Mouse (Mus musculus): ENCODE measurements around the gene Fam110a. TPM values are rescaled to one million over a fixed set of nuclear protein-coding genes. Genes with fewer than 3 reads are reported as not detected.

Gene Fam110a
- polyA plus RNA-seq, 1 experiment from 2014 or later = 52.1 TPM

DNA sequence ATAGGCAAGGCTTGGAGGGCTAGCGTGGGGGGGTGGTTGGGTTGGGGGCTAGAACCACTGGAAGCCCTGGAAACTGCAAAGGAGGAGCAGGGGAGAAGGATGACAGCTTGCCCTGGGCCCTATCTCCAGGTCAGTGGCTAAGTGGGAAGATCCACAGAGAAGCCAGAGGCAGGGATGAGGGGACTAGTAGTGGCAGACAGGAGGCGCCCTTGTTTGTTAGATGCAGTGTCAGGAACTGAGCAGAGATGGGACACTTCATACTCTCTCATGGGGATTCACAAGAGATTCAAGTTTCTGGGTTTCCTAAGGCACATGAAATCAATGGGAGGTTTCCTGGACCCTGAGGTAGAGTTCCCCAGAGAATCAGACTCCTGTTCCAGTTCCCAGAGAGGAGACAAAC is 38.8 kb downstream of the Fam110a start:
- ATAC-seq (ENCODE audit: low read depth) = no peak
- WGBS = 41% methylated on average over 2 of the region's 2 CpGs
- no peak overlapping the region for H3K4me2 ChIP-seq

DNA sequence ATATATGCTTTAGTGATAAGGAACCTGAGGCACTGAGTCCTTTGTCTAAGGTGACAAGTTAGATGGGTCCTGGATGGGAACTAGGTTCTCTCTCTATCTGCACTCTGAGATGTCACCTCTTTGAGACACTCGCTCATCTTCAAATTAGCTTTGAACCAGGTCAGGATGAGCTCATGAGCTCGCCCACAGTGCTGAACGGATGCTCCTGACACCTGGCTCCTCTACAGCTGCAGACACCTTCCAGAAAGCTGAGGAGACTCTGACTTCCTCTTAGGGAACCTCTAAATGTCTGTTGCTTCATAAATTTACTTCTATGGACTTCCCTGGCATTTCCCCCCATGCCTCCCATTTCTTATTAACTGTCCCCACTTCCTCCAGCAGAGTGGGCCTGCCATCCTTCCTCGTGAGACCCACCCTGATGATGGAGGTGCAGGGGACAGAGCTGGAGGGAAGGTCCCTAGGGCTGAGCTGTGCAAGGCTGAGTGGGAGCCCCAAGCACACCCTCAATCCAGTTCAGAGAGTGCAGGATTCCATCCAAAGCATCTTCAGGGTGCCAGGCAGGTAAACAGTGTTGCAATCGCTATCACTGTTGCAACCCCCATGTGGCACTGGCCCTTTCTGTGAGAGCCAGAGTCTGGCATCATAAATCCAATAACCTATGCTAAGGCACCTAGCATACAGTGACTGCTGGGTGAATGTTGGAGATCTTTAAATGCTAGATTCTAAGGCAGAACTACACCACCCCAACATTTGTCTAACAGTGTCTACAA is 40.2 kb downstream of the Fam110a start:
- 78% methylated on average over 5 of the region's 5 CpGs for WGBS
- Histone ChIP-seq H3K9ac (no peak overlapping the region), H3K4me1 (replicated peaks) (peaks cover 12% of the 10 kb centered on the region), H3K36me3 (no peaks in the 10 kb centered on the region), H3K27me3 (no peaks in the 10 kb centered on the region), H3K9me3 (no peaks in the 10 kb centered on the region), H3K4me2 (no peak overlapping the region), H3K27ac (replicated peaks) (no peak overlapping the region), H3K4me3 (no peak overlapping the region)
- ATAC-seq (ENCODE audit: low read depth) = no peak

More for the DNA sequence above, 38.8 kb downstream of the Fam110a start:
- Histone ChIP-seq H3K4me1 (replicated peaks) (peaks cover 12% of the 10 kb centered on the region), H3K9ac (no peak overlapping the region), H3K27ac (replicated peaks) (no peak overlapping the region), H3K27me3 (no peaks in the 10 kb centered on the region), H3K4me3 (no peak overlapping the region), H3K9me3 (no peaks in the 10 kb centered on the region), H3K36me3 (no peaks in the 10 kb centered on the region)

DNA sequence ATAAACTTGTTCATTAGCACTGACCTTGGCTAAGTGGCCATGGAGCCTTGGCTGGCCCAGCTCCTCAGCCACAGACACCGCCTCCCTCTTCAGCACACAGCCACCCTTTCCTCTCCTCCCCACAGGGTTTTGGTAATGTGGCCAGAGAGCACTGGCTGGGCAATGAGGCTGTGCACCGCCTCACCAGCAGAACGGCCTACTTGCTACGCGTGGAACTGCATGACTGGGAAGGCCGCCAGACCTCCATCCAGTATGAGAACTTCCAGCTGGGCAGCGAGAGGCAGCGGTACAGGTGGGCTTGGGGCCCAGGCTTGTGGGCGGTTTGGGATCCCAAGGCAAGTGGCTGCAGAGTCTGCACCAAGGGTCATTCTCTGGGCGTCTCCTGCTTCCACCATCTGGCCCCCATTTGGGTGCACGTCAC is 41.2 kb downstream of the Fam110a start:
- 60% methylated on average over 11 of the region's 11 CpGs for WGBS
- no peaks in the 10 kb centered on the region for H3K9me3 ChIP-seq
- no peak overlapping the region for H3K9ac ChIP-seq
- H3K4me1 ChIP-seq (replicated peaks) = peaks cover 12% of the 10 kb centered on the region
- H3K4me3 ChIP-seq = no peak overlapping the region
- no peaks in the 10 kb centered on the region for H3K36me3 ChIP-seq
- ATAC-seq (ENCODE audit: low read depth) = no peak
- H3K4me2 ChIP-seq = no peak overlapping the region
- no peak overlapping the region for H3K27ac ChIP-seq (replicated peaks)
- H3K27me3 ChIP-seq = no peaks in the 10 kb centered on the region

GRCm38 (mm10) chr2:151937893-151938292 is 42.1 kb downstream of the Fam110a start:
- no peak overlapping the region for H3K4me2 ChIP-seq
- no peaks in the 10 kb centered on the region for H3K36me3 ChIP-seq
- no peak overlapping the region for H3K9ac ChIP-seq
- no peak overlapping the region for H3K4me3 ChIP-seq
- H3K9me3 ChIP-seq = no peaks in the 10 kb centered on the region
- ATAC-seq (ENCODE audit: low read depth) = no peak
- H3K27ac ChIP-seq (replicated peaks) = peak overlapping the region; percentile 33; the same call in 1 of the 2 replicates
- H3K4me1 ChIP-seq (replicated peaks) = peaks cover 12% of the 10 kb centered on the region
- 40% methylated on average over 3 of the region's 3 CpGs for WGBS
- no peaks in the 10 kb centered on the region for H3K27me3 ChIP-seq

GRCm38 (mm10) chr2:151930389-151931074 is 49.5 kb downstream of the Fam110a start:
- no peak overlapping the region for H3K4me2 ChIP-seq
- H3K27ac ChIP-seq (replicated peaks) = no peak overlapping the region
- no peak overlapping the region for H3K9ac ChIP-seq
- H3K36me3 ChIP-seq = no peaks in the 10 kb centered on the region
- no peak overlapping the region for H3K4me3 ChIP-seq
- H3K27me3 ChIP-seq = no peaks in the 10 kb centered on the region
- H3K9me3 ChIP-seq = no peaks in the 10 kb centered on the region
- peak; percentile 59; the same call in 1 of the 2 replicates for ATAC-seq (ENCODE audit: low read depth)
- H3K4me1 ChIP-seq (replicated peaks) = no peaks in the 10 kb centered on the region
- WGBS = 32% methylated on average over 7 of the region's 7 CpGs

GRCm38 (mm10) chr2:151927103-151927502 is 52.9 kb downstream of the Fam110a start:
- Histone ChIP-seq H3K4me2 (no peak overlapping the region), H3K27me3 (no peaks in the 10 kb centered on the region), H3K27ac (replicated peaks) (no peak overlapping the region), H3K9ac (no peak overlapping the region), H3K4me1 (replicated peaks) (no peaks in the 10 kb centered on the region), H3K4me3 (no peak overlapping the region), H3K9me3 (no peaks in the 10 kb centered on the region), H3K36me3 (no peaks in the 10 kb centered on the region)
- 95% methylated on average over 11 of the region's 11 CpGs for WGBS
- no peak for ATAC-seq (ENCODE audit: low read depth)

- WGBS = 71% methylated on average over 4 of the region's 4 CpGs
- peak; percentile 14; the same call in 1 of the 2 replicates for ATAC-seq (ENCODE audit: low read depth)
Measured at GRCm38 (mm10) chr2:151925715-151926114, 54.3 kb downstream of the Fam110a start.

DNA sequence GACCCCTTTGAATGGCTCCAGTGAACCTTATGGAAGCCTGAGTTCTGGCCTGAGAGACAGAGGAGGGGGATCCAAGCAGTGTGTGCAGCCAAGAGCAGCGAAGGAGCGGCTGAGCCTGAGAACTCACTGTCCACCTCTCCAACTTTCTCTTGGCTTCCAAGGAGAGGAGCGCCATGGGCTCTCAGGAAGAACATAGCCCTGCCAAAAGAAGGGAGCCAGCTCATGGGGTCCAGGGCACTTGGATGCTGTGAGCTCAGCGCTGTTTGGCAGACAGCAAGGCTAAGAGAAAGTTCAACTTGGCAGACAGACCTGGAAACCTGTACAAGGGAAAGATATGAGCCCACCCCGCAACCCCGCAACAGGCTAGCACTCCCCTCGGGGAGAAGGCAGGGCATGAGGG is 55.7 kb downstream of the Fam110a start:
- 82% methylated on average over 7 of the region's 7 CpGs for WGBS

More at GRCm38 (mm10) chr2:151925715-151926114, 54.3 kb downstream of the Fam110a start:
- Histone ChIP-seq H3K4me2 (no peak overlapping the region), H3K36me3 (no peaks in the 10 kb centered on the region), H3K4me3 (no peak overlapping the region), H3K4me1 (replicated peaks) (no peaks in the 10 kb centered on the region), H3K9me3 (no peaks in the 10 kb centered on the region), H3K9ac (no peak overlapping the region), H3K27ac (replicated peaks) (0 out of 2 replicates have a peak overlapping the region, but pooled peaks have one; percentile 28), H3K27me3 (no peaks in the 10 kb centered on the region)

DNA sequence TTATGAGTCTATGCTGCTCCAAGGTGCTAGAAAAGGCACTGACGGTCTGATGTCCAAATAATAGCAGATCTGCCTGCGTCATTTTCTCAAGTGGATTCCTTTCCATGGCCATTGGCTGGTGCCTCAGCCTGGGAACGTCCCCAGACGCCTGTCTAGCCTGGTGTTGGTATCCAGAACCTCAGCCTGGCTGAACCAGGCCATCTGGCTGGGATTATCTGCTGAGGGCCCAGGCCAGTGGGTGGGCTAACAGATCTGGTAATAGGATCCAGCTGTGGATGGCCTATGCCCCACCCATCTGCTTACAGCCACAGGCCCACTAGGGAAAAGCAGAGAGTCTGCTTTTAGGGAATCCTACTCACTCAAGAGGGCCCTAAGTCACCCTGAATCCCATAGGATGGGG is 58.4 kb downstream of the Fam110a start:
- Histone ChIP-seq H3K36me3 (no peaks in the 10 kb centered on the region), H3K9ac (no peak overlapping the region), H3K4me2 (no peak overlapping the region), H3K4me3 (no peak overlapping the region), H3K27ac (replicated peaks) (no peak overlapping the region), H3K9me3 (no peaks in the 10 kb centered on the region), H3K4me1 (replicated peaks) (peaks cover 2% of the 10 kb centered on the region), H3K27me3 (no peaks in the 10 kb centered on the region)
- ATAC-seq (ENCODE audit: low read depth) = no peak
- 65% methylated on average over 4 of the region's 4 CpGs for WGBS

More for the DNA sequence above, 55.7 kb downstream of the Fam110a start:
- no peaks in the 10 kb centered on the region for H3K9me3 ChIP-seq
- no peak overlapping the region for H3K4me3 ChIP-seq
- no peak for ATAC-seq (ENCODE audit: low read depth)
- no peak overlapping the region for H3K4me2 ChIP-seq
- H3K27me3 ChIP-seq = no peaks in the 10 kb centered on the region
- no peak overlapping the region for H3K9ac ChIP-seq
- H3K36me3 ChIP-seq = no peaks in the 10 kb centered on the region
- no peaks in the 10 kb centered on the region for H3K4me1 ChIP-seq (replicated peaks)
- no peak overlapping the region for H3K27ac ChIP-seq (replicated peaks)

GRCm38 (mm10) chr2:151921068-151921467 is 59.0 kb downstream of the Fam110a start:
- no peak for ATAC-seq (ENCODE audit: low read depth)
- no peak overlapping the region for H3K9ac ChIP-seq
- 69% methylated on average over 8 of the region's 8 CpGs for WGBS
- H3K4me1 ChIP-seq (replicated peaks) = peaks cover 7% of the 10 kb centered on the region
- H3K4me2 ChIP-seq = no peak overlapping the region
- H3K4me3 ChIP-seq = no peak overlapping the region
- H3K27me3 ChIP-seq = no peaks in the 10 kb centered on the region
- H3K27ac ChIP-seq (replicated peaks) = no peak overlapping the region
- H3K36me3 ChIP-seq = no peaks in the 10 kb centered on the region
- no peaks in the 10 kb centered on the region for H3K9me3 ChIP-seq
